Mouse (Mus musculus): Measurements from ENCODE around the gene Akt2. TPM values are rescaled to one million over a fixed set of nuclear protein-coding genes. Genes with fewer than 3 reads are reported as not detected.

Akt2 gene
- total and polyA plus RNA-seq, 2 experiments from 2014 or later: 64.0 to 83.1 TPM

DNA sequence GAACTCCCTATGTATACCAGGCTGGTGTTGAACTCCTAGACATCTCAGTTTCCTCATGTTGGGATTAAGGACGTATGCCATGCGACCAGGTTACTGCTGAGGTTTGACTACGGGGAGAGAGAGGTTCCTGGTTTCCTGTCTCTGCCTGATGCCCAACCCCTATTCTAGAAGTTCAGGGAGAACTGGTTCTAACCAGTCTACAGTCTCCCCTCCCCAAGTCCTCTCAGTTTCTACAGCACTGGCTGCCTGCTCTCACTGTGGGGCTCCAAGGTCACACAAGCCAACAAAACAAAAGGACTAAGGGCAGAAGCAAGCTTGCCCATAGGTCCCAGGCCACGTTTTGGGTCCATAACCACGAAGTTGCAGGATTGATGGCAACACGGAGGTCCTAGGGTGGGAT is 41.8 kb upstream of the Akt2 start:
- H3K27me3 ChIP-seq (ENCODE audit: insufficient read depth, low read length): no peaks in the 10 kb centered on the region
- no peak overlapping the region for H3K4me2 ChIP-seq (ENCODE audit: low read depth, low read length)
- DNase-seq (ENCODE audit: low spot score): no peak
- H3K9ac ChIP-seq (replicated peaks; ENCODE audit: low read length): no peak overlapping the region
- no peak overlapping the region for H3K27ac ChIP-seq
- no peak for TF ChIP-seq CTCF (IDR thresholded peaks at IDR 0.05; ENCODE audit: low read depth)
- no peaks in the 10 kb centered on the region for H3K9me3 ChIP-seq (ENCODE audit: low read length)
- H3K36me3 ChIP-seq (ENCODE audit: insufficient read depth, low read length): no peaks in the 10 kb centered on the region
- 0 out of 2 replicates have a peak, but pooled peaks cover 6% of the 10 kb centered on the region for H3K4me1 ChIP-seq (ENCODE audit: insufficient read depth, low read length)
- no peak overlapping the region for H3K4me3 ChIP-seq (ENCODE audit: low read length)
- 77% methylated on average over 6 of the region's 6 CpGs for WGBS
- ATAC-seq: no peak

DNA sequence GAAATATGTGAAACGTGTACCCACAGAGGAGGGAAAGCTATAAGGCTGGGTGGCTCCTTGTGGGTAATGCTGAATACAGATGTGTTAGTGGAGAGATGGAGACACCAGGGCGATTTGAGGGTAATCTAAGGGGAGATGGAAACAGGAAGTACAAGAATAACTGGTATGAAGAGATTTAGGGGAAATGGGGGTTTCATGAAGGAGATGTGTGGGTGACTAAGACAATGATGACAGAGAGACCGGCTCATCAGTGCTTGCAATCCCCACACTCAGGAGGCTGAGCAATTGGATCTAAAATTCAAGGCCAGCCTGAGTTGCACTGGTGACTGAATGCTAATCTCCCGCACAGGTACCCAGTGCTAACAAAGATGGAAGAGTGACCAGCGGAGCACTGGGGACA is 39.3 kb upstream of the Akt2 start:
- Histone ChIP-seq H3K36me3 (ENCODE audit: insufficient read depth, low read length) (peaks cover 6% of the 10 kb centered on the region; the same call in 1 of the 2 replicates), H3K9ac (replicated peaks; ENCODE audit: low read length) (peak overlapping the region; percentile 66; the same call in 1 of the 2 replicates), H3K4me3 (ENCODE audit: low read length) (peak overlapping the region; percentile 74), H3K9me3 (ENCODE audit: low read length) (no peaks in the 10 kb centered on the region), H3K27me3 (ENCODE audit: insufficient read depth, low read length) (no peaks in the 10 kb centered on the region), H3K4me2 (ENCODE audit: low read depth, low read length) (peak overlapping the region; percentile 73), H3K4me1 (ENCODE audit: insufficient read depth, low read length) (0 out of 2 replicates have a peak, but pooled peaks cover 6% of the 10 kb centered on the region), H3K27ac (0 out of 2 replicates have a peak overlapping the region, but pooled peaks have one; percentile 71)
- WGBS: 55% methylated on average over 5 of the region's 5 CpGs
- TF ChIP-seq CTCF (IDR thresholded peaks at IDR 0.05; ENCODE audit: low read depth): no peak
- no peak for DNase-seq (ENCODE audit: low spot score)
- ATAC-seq: no peak

DNA sequence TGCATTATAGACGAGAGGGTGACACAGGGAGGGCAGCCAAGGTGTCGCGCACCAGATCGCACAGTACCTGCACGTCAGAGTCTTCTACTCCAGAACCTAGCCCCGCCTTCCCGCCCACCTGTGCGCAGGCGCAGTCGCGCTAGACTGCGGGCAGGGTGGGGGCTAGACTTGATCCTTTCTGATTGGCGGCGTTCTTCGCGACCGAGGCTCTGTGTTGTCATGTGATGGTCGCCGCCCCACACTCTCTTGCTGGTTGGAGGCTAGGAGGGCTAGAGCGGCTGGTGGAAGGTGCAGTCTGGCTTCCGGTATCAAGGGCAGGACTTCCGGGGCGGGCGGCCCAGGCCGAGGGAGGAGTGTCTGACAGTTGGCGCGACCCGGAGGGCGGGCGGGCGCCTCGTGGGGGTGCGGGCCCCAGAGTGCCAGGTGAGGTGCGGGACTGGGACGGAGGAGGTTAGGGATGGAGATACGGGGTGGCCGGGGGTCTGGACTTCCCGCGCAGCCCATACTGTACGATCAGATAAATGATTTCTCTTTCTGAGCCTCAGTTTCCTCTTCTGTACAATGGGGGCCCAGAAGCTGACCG is 38.3 kb upstream of the Akt2 start, which contains the start of the genes Pld3 and 2310022A10Rik:
Gene Pld3 (minus strand): TSS at position 288 of the 583 bp plus-strand sequence.
Gene 2310022A10Rik (plus strand): TSS at position 303 of the 583 bp plus-strand sequence.
- no peak for TF ChIP-seq CTCF (IDR thresholded peaks at IDR 0.05; ENCODE audit: low read depth)
- peak; percentile 100 for ATAC-seq
- peak within 1 kb of the TSS; percentile 66 for H3K9ac ChIP-seq (replicated peaks; ENCODE audit: low read length)
- DNase-seq (ENCODE audit: low spot score): peak; percentile 97
- peak within 1 kb of the TSS; percentile 73 for H3K4me2 ChIP-seq (ENCODE audit: low read depth, low read length)
- H3K4me3 ChIP-seq (ENCODE audit: low read length): peak within 1 kb of the TSS; percentile 74
- 0 out of 2 replicates have a peak, but pooled peaks cover 6% of the 10 kb centered on the region for H3K4me1 ChIP-seq (ENCODE audit: insufficient read depth, low read length)
- peak within 1 kb of the TSS; percentile 71; the same call in 1 of the 2 replicates for H3K27ac ChIP-seq
- H3K36me3 ChIP-seq (ENCODE audit: insufficient read depth, low read length): peaks cover 6% of the 10 kb centered on the region; the same call in 1 of the 2 replicates
- H3K9me3 ChIP-seq (ENCODE audit: low read length): no peaks in the 10 kb centered on the region
- no peaks in the 10 kb centered on the region for H3K27me3 ChIP-seq (ENCODE audit: insufficient read depth, low read length)
- WGBS: under 1% methylated on average over 41 of the region's 41 CpGs

GRCm38 (mm10) chr7:27560291-27560887 is 31.0 kb upstream of the Akt2 start:
- no peak for TF ChIP-seq CTCF (IDR thresholded peaks at IDR 0.05; ENCODE audit: low read depth)
- Histone ChIP-seq H3K4me3 (ENCODE audit: low read length) (no peak overlapping the region), H3K27me3 (ENCODE audit: insufficient read depth, low read length) (no peaks in the 10 kb centered on the region), H3K9ac (replicated peaks; ENCODE audit: low read length) (no peak overlapping the region), H3K9me3 (ENCODE audit: low read length) (no peaks in the 10 kb centered on the region), H3K4me1 (ENCODE audit: insufficient read depth, low read length) (no peaks in the 10 kb centered on the region), H3K4me2 (ENCODE audit: low read depth, low read length) (no peak overlapping the region), H3K36me3 (ENCODE audit: insufficient read depth, low read length) (peaks cover 28% of the 10 kb centered on the region), H3K27ac (no peak overlapping the region)
- ATAC-seq (no peak), DNase-seq (ENCODE audit: low spot score) (no peak)
- 78% methylated on average over 8 of the region's 8 CpGs for WGBS

DNA sequence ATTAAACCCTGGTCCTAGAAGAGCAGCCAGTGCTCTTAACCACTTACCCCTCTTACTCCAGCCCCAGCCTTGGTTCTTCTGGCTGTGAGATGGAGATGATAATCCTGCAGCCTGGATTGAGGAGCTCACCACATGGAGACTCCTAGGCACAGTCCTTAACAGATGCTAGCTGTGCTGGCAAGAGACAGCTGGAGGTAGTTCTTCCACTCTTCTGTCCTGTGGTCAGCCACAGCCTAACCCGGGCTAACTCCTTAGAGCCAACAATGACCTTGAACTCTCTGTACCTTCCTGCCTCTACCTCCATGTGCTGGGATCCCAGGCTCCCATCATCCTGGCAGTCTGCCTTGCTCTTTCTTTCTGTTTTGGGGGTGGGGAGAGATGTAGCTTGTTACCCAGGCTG is 30.4 kb upstream of the Akt2 start:
- 85% methylated on average over 1 of the region's 1 CpGs for WGBS
- no peak for ATAC-seq
- no peak overlapping the region for H3K4me2 ChIP-seq (ENCODE audit: low read depth, low read length)

DNA sequence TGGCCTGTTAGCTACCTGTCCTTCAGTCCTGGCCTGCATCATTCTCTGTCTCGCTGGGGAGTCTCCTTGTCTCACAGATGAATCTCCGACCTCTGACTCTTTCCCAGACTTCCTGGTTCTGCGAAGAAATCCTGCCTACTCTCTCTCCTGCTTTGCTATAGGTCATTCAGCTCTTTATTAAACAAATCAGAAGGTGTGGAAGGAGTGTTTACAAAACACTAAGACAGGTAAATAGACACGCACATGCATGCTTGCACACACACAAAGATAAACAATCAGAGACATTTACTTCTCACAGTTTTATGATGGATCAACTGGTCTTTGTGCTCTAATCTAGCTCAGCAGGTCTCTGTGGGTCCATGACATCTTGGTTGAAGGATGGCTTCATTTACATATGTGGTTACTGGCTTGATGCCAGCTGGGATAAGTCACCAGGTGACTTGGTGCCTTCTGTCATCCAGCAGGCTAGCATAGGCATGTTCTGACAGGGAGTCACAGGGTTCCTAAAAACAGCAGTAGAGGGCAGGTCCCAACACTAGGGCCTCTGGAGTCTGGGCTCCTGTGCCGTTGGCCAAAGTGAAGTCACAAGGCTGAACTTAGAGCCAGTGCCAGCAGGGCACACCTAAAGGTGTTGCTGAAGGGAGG is 21.6 kb upstream of the Akt2 start:
- Histone ChIP-seq H3K9ac (replicated peaks; ENCODE audit: low read length) (no peak overlapping the region), H3K36me3 (ENCODE audit: insufficient read depth, low read length) (peaks cover 54% of the 10 kb centered on the region), H3K27ac (no peak overlapping the region), H3K9me3 (ENCODE audit: low read length) (no peaks in the 10 kb centered on the region), H3K4me3 (ENCODE audit: low read length) (no peak overlapping the region), H3K4me1 (ENCODE audit: insufficient read depth, low read length) (no peaks in the 10 kb centered on the region), H3K27me3 (ENCODE audit: insufficient read depth, low read length) (no peaks in the 10 kb centered on the region), H3K4me2 (ENCODE audit: low read depth, low read length) (no peak overlapping the region)
- ATAC-seq (peak; percentile 40; the same call in 1 of the 2 replicates), DNase-seq (ENCODE audit: low spot score) (peak; percentile 15)
- no peak for TF ChIP-seq CTCF (IDR thresholded peaks at IDR 0.05; ENCODE audit: low read depth)
- WGBS: 82% methylated on average over 5 of the region's 5 CpGs

More for the DNA sequence above, 30.4 kb upstream of the Akt2 start:
- Histone ChIP-seq H3K36me3 (ENCODE audit: insufficient read depth, low read length) (peaks cover 26% of the 10 kb centered on the region), H3K4me3 (ENCODE audit: low read length) (no peak overlapping the region), H3K9me3 (ENCODE audit: low read length) (no peaks in the 10 kb centered on the region), H3K27me3 (ENCODE audit: insufficient read depth, low read length) (no peaks in the 10 kb centered on the region), H3K4me1 (ENCODE audit: insufficient read depth, low read length) (no peaks in the 10 kb centered on the region), H3K27ac (no peak overlapping the region), H3K9ac (replicated peaks; ENCODE audit: low read length) (no peak overlapping the region)
- DNase-seq (ENCODE audit: low spot score): no peak
- TF ChIP-seq CTCF (IDR thresholded peaks at IDR 0.05; ENCODE audit: low read depth): no peak
